Mouse (Mus musculus) hematopoietic multipotent progenitor cell, adult 10-12 weeks (in vitro differentiated cells): ENCODE data around the gene Paf1. TPM values are rescaled to one million over a fixed set of nuclear protein-coding genes. Genes with fewer than 3 reads are reported as not detected.

Experiments
- polyA plus RNA-seq: library from polyadenylated mRNA; stranded (reverse); fragments of >175 nt; gene quantifications from 2 replicates; pipeline ENCODE4 v1.2.3, GENCODE M21; 2012; ENCODE audit warnings: low replicate concordance

Paf1 gene
- 122 and 137 TPM in 2 replicates for polyA plus RNA-seq

GRCm38 (mm10) chr7:28392429-28393271, at the start of gene Paf1, which contains the start of gene Med29:
TSS of gene Paf1 (plus strand) at chr7:28392951.
TSS of gene Med29 (minus strand) at chr7:28392708.

DNA sequence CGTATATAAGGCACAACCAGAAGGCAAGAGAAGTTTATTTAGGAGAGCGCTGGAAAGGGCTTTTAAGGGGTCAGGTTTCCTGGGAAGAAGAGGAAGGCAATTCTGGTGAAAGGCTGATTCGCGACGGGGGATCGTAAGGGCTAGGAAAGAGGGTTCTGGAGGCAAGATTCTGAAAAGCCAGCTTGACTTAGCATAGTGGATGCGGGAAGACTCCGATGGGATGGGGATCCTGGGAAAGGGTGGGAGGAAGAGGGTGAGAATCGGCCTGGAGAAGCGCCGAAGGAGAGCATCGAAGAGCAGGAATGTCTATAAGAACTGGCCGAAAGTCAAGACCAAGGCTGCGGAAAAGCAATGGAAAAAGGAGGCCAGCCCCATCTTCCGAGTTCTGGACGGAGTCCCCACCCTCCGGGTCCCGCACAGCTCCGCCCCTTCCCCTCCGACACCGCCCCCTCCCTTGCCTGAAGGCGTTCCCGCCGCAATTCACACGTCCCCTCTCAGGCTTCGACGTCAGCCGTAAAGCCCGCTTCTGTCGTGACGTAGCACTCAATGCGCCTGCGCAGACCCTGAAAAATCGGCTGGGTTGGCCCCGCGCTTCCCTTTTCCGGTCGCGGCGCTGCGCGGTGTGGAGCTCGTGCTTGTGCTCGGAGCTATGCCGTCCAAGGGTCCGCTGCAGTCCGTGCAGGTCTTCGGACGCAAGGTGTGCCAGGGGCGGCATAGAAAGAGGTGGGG, 42.4 kb upstream of the Paf1 start, which contains the start of gene Rps16:
TSS of gene Rps16 (plus strand) at position 498 of the 729 bp plus-strand sequence.

DNA sequence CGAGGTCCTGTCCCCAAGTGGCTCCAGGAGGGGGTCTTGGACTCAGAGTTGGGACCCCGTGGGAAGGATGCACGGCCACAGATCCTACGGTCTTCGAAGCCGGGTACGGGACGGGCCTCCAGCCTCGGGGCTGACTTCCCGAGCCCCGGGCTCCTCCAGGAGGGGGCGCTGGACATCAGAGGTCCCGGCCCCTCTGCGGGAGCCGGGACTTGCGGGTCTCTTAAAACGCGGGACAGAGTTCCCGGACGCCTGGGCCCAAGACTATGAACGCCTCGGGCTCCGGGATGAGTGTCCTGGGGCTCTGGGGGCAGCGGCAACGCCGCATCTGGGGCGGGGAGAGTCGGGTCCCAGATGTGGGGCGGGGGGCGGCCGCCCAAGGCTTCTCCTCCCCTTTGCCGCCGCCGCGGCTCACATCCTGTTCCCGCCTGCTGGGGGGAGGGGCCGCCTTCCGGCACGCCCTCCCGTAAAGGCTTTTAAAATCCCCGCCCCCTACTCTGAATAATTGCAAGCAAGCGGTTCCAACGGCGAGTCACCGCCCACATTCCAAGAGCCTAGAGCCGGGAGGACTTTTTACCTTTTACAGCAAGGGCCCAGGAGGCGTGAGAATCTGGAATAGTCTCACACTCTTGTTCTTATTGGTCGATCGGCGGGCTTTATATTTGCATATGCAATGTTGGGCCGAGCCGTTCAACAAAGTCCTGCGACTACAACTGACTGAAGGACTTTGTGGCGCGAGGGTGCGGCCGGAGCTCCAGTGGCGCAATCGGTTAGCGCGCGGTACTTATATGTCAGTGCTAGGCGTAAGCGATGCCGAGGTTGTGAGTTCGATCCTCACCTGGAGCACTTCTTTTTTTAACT, 20.3 kb upstream of the Paf1 start, which contains the start of gene Plekhg2:
TSS of gene Plekhg2 (minus strand) at position 349 of the 858 bp plus-strand sequence.

GRCm38 (mm10) chr7:28380237-28381016, 12.3 kb upstream of the Paf1 start, which contains the start of gene Zfp36:
TSS of gene Zfp36 (minus strand) at chr7:28380253.

GRCm38 (mm10) chr7:28436932-28437570, 44.3 kb downstream of the Paf1 start, which contains the start of gene Gmfg:
TSS of gene Gmfg (plus strand) at chr7:28437447.

Other genes with a start within 250 kb of the Paf1 start
- gene Fbl, start 223.2 kb upstream of the Paf1 start, polyA plus RNA-seq: 125 and 197 TPM in 2 replicates
- gene Dyrk1b, start 213.5 kb upstream of the Paf1 start, polyA plus RNA-seq: 82.1 and 186 TPM in 2 replicates
- gene Eid2, start 125.1 kb upstream of the Paf1 start, polyA plus RNA-seq: 5.3 and 17.3 TPM in 2 replicates
- 10.5 and 32.4 TPM in 2 replicates for gene Eid2b, start 115.2 kb upstream of the Paf1 start, polyA plus RNA-seq
- gene Selenov, start 101.8 kb upstream of the Paf1 start, polyA plus RNA-seq: not detected in 2 replicates
- not detected in 2 replicates for gene Dll3, start 90.7 kb upstream of the Paf1 start, polyA plus RNA-seq
- gene Timm50, start 80.9 kb upstream of the Paf1 start, polyA plus RNA-seq: 54.8 and 107 TPM in 2 replicates
- 77.8 and 140 TPM in 2 replicates for gene Supt5, start 54.2 kb upstream of the Paf1 start, polyA plus RNA-seq
- 312 and 2,158 TPM in 2 replicates for gene Rps16, start 42.3 kb upstream of the Paf1 start, polyA plus RNA-seq
- 115 and 200 TPM in 2 replicates for gene Plekhg2, start 20.4 kb upstream of the Paf1 start, polyA plus RNA-seq
- gene Zfp36, start 12.7 kb upstream of the Paf1 start, polyA plus RNA-seq: 449 and 1,114 TPM in 2 replicates
- gene Med29, start 243 bp upstream of the Paf1 start, polyA plus RNA-seq: 8.5 and 10.2 TPM in 2 replicates
- gene Gmfg, start 44.5 kb downstream of the Paf1 start, polyA plus RNA-seq: 16.0 and 30.0 TPM in 2 replicates
- gene Lrfn1, start 59.0 kb downstream of the Paf1 start, polyA plus RNA-seq: 3.2 and 10.3 TPM in 2 replicates
- not detected in 2 replicates for gene Ifnl2, start 117.5 kb downstream of the Paf1 start, polyA plus RNA-seq
- gene Ifnl3, start 129.9 kb downstream of the Paf1 start, polyA plus RNA-seq: not detected in 2 replicates
- gene Sycn, start 147.9 kb downstream of the Paf1 start, polyA plus RNA-seq: 1.4 TPM in 1 of 2 replicates, not detected in the other
- 1.1 and 2.7 TPM in 2 replicates for gene Nccrp1, start 154.3 kb downstream of the Paf1 start, polyA plus RNA-seq
- 102 and 209 TPM in 2 replicates for gene Samd4b, start 205.2 kb downstream of the Paf1 start, polyA plus RNA-seq
- gene Pak4, start 205.2 kb downstream of the Paf1 start, polyA plus RNA-seq: 31.7 and 62.2 TPM in 2 replicates
- not detected in 2 replicates for gene Acp7, start 238.4 kb downstream of the Paf1 start, polyA plus RNA-seq